Mouse (Mus musculus) midbrain, embryonic 12.5 days (tissue): Measurements from ENCODE around the gene Mgrn1. TPM values are rescaled to one million over a fixed set of nuclear protein-coding genes. Genes with fewer than 3 reads are reported as not detected.
A peak's percentile ranks its signal among the peaks of the same experiment; 100 is the strongest.

Experiments
- ATAC-seq: fragments of 200-750 bp; cut with Nextera tagmentation; 2 replicates; pipeline ENCODE4 v1.8.0; 2017; ENCODE audit warnings: low read depth, moderate TSS enrichment, moderate library complexity; ENCODE audit not compliant: low FRiP score
- H3K27ac ChIP-seq: fragments of 300-500 bp; sonication (generic); replicated peaks from 2 replicates; pipeline ENCODE4 v1.5.1; 2016; ENCODE audit warnings: mild to moderate bottlenecking
- H3K27me3 ChIP-seq: fragments of 300-500 bp; sonication (generic); 2 replicates; pipeline ENCODE4 v1.6.1; 2016; ENCODE audit warnings: mild to moderate bottlenecking
- H3K36me3 ChIP-seq: fragments of 300-500 bp; sonication (generic); 2 replicates; pipeline ENCODE4 v1.6.1; 2016
- H3K4me1 ChIP-seq: fragments of 300-500 bp; sonication (generic); 2 replicates; pipeline ENCODE4 v1.6.1; 2016
- H3K4me2 ChIP-seq: fragments of 300-500 bp; sonication (generic); replicated peaks from 2 replicates; pipeline ENCODE4 v1.6.1; 2016; ENCODE audit warnings: mild to moderate bottlenecking, moderate library complexity
- H3K4me3 ChIP-seq: fragments of 300-500 bp; sonication (generic); 2 replicates; pipeline ENCODE4 v1.5.1; 2016; ENCODE audit warnings: mild to moderate bottlenecking
- H3K9ac ChIP-seq: fragments of 300-500 bp; sonication (generic); replicated peaks from 2 replicates; pipeline ENCODE4 v1.6.1; 2016; ENCODE audit warnings: mild to moderate bottlenecking, moderate library complexity
- H3K9me3 ChIP-seq: fragments of 300-500 bp; sonication (generic); 2 replicates; pipeline ENCODE4 v1.6.1; 2016; ENCODE audit warnings: mild to moderate bottlenecking
- WGBS: fragments of 180-500 bp; shearing (Covaris S2); methylation state at CpG from one replicate; pipeline ENCODE4 v1.1.7; 2016; 5-methylcytosine and 5-hydroxymethylcytosine counted together
- polyA plus RNA-seq: library from polyadenylated mRNA; unstranded; fragments of >200 nt; fragmentation: Nextera tagmentation; extraction: Ambion mirVana; gene quantifications from 2 replicates; pipeline ENCODE4 v1.2.1, GENCODE M21; 2016

Mgrn1 gene
- polyA plus RNA-seq, 1 experiment from 2014 or later = 88.5 TPM

DNA sequence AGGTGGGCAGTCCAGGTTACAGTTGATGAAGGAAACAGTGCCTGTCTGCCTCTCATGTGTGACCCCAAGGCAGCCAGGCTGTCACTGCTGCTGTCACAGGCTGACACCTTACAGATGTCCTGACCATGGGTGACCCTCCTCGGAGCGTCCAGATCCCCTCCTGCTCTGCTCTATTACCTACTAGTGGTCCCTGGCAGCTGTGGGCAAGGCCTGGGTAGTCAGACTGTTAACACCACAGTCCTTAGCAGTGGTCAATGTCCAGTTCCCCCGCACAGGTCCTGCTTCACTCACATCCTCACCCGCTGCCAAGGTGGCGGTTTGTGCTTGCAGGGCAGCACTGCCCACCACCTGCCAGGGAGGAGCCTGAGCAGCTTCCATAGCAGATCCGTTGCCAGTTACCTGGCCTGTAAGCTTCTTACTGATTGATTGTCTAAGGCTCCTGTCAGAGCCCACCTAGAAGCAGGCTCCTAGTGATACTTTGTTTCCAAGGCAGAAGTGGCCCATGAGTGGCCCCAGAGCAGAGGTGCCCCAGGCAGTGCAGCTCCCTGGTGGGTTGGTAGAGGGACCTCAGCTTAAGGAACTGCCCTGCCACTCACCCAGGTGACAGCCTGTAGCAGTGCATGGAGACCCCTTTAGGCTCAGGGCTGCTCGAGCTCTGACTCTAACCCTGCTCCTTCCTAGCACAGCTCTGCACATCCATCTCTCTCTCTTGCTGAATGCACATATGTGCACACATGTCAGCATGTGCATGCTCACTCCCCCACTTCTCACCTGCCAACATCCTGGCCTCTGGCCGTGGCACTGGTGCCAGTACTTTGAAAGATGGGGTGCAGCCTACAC lies 51.5 kb downstream of the Mgrn1 start:
- H3K9ac ChIP-seq = 0 out of 2 replicates have a peak overlapping the region, but pooled peaks have one; percentile 32
- ATAC-seq = no peak
- no peaks in the 10 kb centered on the region for H3K9me3 ChIP-seq
- WGBS = 95% methylated on average over 8 of the region's 8 CpGs
- H3K27me3 ChIP-seq = no peaks in the 10 kb centered on the region
- H3K4me2 ChIP-seq = no peak overlapping the region
- H3K4me1 ChIP-seq = peaks cover 17% of the 10 kb centered on the region
- no peak overlapping the region for H3K27ac ChIP-seq
- H3K36me3 ChIP-seq = peaks cover 75% of the 10 kb centered on the region
- no peak overlapping the region for H3K4me3 ChIP-seq

GRCm38 (mm10) chr16:4938461-4938860 lies 52.4 kb downstream of the Mgrn1 start, which contains the start of gene Nudt16l1:
Gene Nudt16l1, plus strand, starts transcription at chr16:4938761.
- no peaks in the 10 kb centered on the region for H3K9me3 ChIP-seq
- H3K4me2 ChIP-seq = peak within 1 kb of the TSS; percentile 88
- H3K4me1 ChIP-seq = peaks cover 17% of the 10 kb centered on the region
- no peaks in the 10 kb centered on the region for H3K27me3 ChIP-seq
- peaks cover 75% of the 10 kb centered on the region for H3K36me3 ChIP-seq
- H3K9ac ChIP-seq = peak within 1 kb of the TSS; percentile 87
- H3K27ac ChIP-seq = peak within 1 kb of the TSS; percentile 76
- ATAC-seq = no peak
- WGBS = 7% methylated on average over 2 of the region's 2 CpGs
- peak within 1 kb of the TSS; percentile 69 for H3K4me3 ChIP-seq

- ATAC-seq = peak; percentile 95
- Histone ChIP-seq H3K9me3 (no peaks in the 10 kb centered on the region), H3K27ac (peak overlapping the region; percentile 76), H3K4me3 (peak overlapping the region; percentile 69), H3K4me1 (peaks cover 17% of the 10 kb centered on the region), H3K36me3 (peaks cover 75% of the 10 kb centered on the region), H3K27me3 (no peaks in the 10 kb centered on the region), H3K9ac (peak overlapping the region; percentile 87), H3K4me2 (peak overlapping the region; percentile 88)
- WGBS = under 1% methylated on average over 28 of the region's 28 CpGs
Measured at GRCm38 (mm10) chr16:4938989-4939388, 52.9 kb downstream of the Mgrn1 start.

DNA sequence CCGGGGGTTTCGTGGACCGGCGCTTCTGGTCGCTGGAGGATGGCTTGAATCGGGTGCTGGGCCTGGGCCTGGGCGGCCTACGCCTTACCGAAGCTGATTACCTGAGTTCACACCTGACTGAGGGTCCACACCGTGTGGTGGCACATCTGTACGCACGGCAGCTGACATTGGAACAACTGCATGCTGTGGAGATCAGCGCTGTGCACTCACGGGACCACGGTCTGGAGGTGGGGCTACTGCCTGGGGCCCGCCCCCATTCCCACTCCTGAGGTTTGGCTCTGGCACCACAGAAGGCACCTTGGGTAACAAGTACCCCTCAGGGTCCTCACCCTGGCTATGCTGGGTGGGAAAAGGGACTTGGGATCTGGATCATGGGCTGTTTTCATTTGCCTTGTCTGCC lies 53.4 kb downstream of the Mgrn1 start:
- Histone ChIP-seq H3K27me3 (no peaks in the 10 kb centered on the region), H3K36me3 (peaks cover 75% of the 10 kb centered on the region), H3K9ac (peak overlapping the region; percentile 87), H3K4me2 (peak overlapping the region; percentile 88), H3K4me3 (peak overlapping the region; percentile 69), H3K27ac (peak overlapping the region; percentile 76), H3K9me3 (no peaks in the 10 kb centered on the region), H3K4me1 (peaks cover 17% of the 10 kb centered on the region)
- WGBS = 3% methylated on average over 16 of the region's 16 CpGs
- peak; percentile 39 for ATAC-seq

DNA sequence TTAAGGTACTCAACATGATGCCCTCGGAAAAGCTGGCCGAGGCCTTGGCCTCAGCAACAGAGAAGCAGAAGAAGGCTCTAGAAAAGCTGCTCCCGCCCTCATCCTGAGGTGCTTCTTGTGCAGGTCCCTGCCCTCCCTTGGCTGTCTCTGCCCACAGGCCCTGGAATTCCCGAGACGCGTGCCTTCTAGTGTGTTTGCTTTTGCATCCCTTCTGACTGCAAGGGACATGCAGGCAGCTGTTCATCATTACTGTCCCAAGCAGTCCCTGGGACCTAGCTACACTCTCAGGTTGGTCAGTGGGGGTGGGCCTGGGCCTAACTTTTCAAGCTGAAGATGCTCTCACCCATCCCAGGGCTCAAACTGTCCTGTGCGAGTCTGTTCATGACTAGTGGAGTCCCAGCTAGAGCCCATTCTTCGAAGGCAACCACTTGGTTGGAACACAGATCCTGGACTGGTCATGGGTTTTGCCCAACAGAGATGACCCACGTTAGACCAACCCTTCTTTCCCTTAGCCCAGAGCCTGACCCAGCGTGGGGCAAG lies 54.3 kb downstream of the Mgrn1 start:
- Histone ChIP-seq H3K27me3 (no peaks in the 10 kb centered on the region), H3K27ac (no peak overlapping the region), H3K9ac (no peak overlapping the region), H3K4me3 (peak overlapping the region; percentile 69; the same call in 1 of the 2 replicates), H3K4me1 (peaks cover 17% of the 10 kb centered on the region), H3K4me2 (peak overlapping the region; percentile 88), H3K9me3 (no peaks in the 10 kb centered on the region), H3K36me3 (peaks cover 74% of the 10 kb centered on the region)
- 95% methylated on average over 10 of the region's 10 CpGs for WGBS
- ATAC-seq = no peak

DNA sequence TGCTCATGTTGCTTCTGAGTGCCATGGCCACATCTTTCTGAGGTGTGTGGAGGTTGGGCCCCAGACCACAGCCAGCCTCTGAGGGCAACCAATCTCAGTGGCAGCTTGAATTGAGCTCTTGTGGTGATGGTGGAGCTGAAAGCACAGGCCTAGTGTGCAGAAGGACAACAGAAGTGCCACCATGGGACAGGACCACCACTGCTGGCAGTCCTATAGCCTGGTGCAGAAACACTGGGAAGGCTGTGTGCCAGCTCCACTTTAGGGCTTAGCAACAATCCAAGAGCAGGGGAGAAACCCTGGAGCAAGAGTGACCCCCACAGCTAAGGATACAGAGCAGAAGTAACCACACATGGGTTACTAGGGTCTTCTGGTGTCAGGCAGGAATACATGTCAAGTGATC lies 55.0 kb downstream of the Mgrn1 start:
- Histone ChIP-seq H3K9ac (no peak overlapping the region), H3K27me3 (no peaks in the 10 kb centered on the region), H3K27ac (no peak overlapping the region), H3K9me3 (no peaks in the 10 kb centered on the region), H3K36me3 (peaks cover 72% of the 10 kb centered on the region), H3K4me1 (peaks cover 17% of the 10 kb centered on the region), H3K4me2 (no peak overlapping the region), H3K4me3 (no peak overlapping the region)
- ATAC-seq = no peak

GRCm38 (mm10) chr16:4942868-4943267 lies 56.8 kb downstream of the Mgrn1 start:
- Histone ChIP-seq H3K4me1 (peaks cover 17% of the 10 kb centered on the region), H3K27ac (no peak overlapping the region), H3K9me3 (no peaks in the 10 kb centered on the region), H3K4me2 (no peak overlapping the region), H3K27me3 (no peaks in the 10 kb centered on the region), H3K4me3 (no peak overlapping the region), H3K9ac (no peak overlapping the region), H3K36me3 (peaks cover 75% of the 10 kb centered on the region)
- WGBS = 95% methylated on average over 8 of the region's 8 CpGs
- ATAC-seq = no peak

DNA sequence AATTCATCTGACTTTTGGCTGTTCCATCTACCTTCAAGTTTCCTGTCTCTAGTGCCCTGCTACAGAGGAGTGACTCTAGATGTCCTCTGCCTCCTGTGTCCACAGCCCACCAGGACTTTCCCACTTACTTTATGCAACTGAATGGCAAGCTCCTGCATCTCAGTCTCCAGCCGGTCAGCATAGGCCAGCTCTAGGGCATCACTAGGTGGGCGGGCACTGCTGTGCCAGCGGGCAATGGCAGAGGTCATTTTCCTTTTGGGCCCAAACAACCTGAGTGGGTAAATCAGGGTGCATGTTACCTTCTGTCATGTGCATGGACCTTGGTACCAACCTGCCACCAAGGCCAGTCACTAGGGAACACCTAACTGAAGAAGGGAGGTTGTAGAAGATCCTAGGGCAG lies 57.4 kb downstream of the Mgrn1 start:
- ATAC-seq = no peak
- WGBS = 96% methylated on average over 3 of the region's 3 CpGs
- Histone ChIP-seq H3K27me3 (no peaks in the 10 kb centered on the region), H3K4me2 (no peak overlapping the region), H3K4me1 (peaks cover 14% of the 10 kb centered on the region), H3K9ac (no peak overlapping the region), H3K27ac (no peak overlapping the region), H3K9me3 (no peaks in the 10 kb centered on the region), H3K36me3 (peaks cover 81% of the 10 kb centered on the region), H3K4me3 (no peak overlapping the region)

DNA sequence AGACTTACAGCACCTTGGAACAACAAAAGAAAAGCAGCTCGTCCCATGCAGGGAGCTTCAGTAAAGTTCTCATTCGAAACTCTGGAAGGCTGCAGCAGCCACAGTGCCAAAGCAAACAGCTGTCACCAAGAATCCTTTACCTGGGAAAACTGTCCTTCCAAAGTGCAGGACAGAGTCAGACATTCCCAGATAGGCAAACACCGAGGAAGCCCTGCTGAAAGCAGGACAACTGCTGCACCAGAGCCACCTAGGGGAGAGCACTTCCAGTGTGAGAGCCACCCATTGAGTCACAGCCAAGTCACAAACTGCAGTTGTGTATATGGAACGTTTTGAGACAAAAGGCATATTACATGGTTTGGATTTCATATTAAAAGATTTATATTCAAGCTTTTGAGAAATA lies 59.4 kb downstream of the Mgrn1 start:
- Histone ChIP-seq H3K9me3 (no peaks in the 10 kb centered on the region), H3K9ac (no peak overlapping the region), H3K4me1 (peaks cover 1% of the 10 kb centered on the region; the same call in 1 of the 2 replicates), H3K4me3 (no peak overlapping the region), H3K36me3 (peaks cover 88% of the 10 kb centered on the region), H3K27me3 (no peaks in the 10 kb centered on the region), H3K4me2 (no peak overlapping the region), H3K27ac (no peak overlapping the region)
- no peak for ATAC-seq
- 78% methylated on average over 4 of the region's 4 CpGs for WGBS

DNA sequence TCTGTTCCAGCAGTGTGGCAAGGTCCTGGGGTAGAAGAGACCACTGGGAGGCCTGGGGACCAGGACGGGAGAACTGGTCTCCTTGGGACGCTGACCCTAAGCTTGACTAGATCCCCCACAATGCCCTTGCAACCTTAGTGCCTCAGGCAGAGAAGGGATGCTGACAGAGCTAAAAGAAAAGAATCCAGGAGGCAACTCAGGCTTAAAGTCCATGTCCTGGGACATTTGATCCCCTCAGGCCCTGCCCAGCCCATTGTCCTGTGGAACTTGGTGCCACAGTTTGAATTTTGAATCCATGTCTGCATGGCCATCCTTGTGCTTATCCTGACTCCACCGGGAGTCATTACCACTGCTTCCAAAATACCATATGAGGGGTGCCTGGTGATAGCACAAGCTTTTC lies 60.1 kb downstream of the Mgrn1 start:
- 93% methylated on average over 3 of the region's 3 CpGs for WGBS
- H3K4me3 ChIP-seq = no peak overlapping the region
- H3K36me3 ChIP-seq = peaks cover 87% of the 10 kb centered on the region
- H3K9ac ChIP-seq = no peak overlapping the region
- H3K9me3 ChIP-seq = no peaks in the 10 kb centered on the region
- ATAC-seq = no peak
- H3K4me2 ChIP-seq = no peak overlapping the region
- H3K27ac ChIP-seq = no peak overlapping the region
- no peaks in the 10 kb centered on the region for H3K27me3 ChIP-seq
- H3K4me1 ChIP-seq = no peaks in the 10 kb centered on the region

DNA sequence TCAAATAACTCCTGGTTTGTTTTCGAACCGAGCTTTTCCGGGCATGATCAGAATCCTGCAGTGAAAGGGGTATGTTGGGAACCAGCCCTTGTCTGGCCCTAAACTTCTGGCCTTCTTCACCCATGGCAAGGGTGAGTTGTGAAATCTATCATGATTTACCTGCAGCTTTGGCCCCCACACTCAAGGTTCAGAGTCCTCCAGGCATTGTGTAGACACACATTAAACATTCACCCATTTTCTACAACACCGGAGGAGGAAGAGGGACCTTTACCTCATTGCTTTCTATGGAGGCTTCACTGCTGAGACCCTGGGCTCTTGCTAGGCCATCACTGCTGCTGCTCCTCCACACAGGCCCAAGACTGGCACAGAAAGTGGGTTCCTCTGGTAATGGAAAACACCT lies 61.3 kb downstream of the Mgrn1 start:
- 82% methylated on average over 4 of the region's 4 CpGs for WGBS
- ATAC-seq = no peak
- H3K36me3 ChIP-seq = peaks cover 86% of the 10 kb centered on the region

GRCm38 (mm10) chr16:4956609-4957008 lies 70.6 kb downstream of the Mgrn1 start:
- no peak overlapping the region for H3K27ac ChIP-seq
- H3K9me3 ChIP-seq = no peaks in the 10 kb centered on the region
- H3K9ac ChIP-seq = no peak overlapping the region
- WGBS = 88% methylated on average over 3 of the region's 3 CpGs
- H3K36me3 ChIP-seq = peaks cover 72% of the 10 kb centered on the region
- ATAC-seq = no peak
- H3K4me3 ChIP-seq = no peak overlapping the region
- no peak overlapping the region for H3K4me2 ChIP-seq
- no peaks in the 10 kb centered on the region for H3K4me1 ChIP-seq
- H3K27me3 ChIP-seq = no peaks in the 10 kb centered on the region

More for the DNA sequence above, 61.3 kb downstream of the Mgrn1 start:
- Histone ChIP-seq H3K27ac (no peak overlapping the region), H3K27me3 (no peaks in the 10 kb centered on the region), H3K9me3 (no peaks in the 10 kb centered on the region), H3K4me1 (no peaks in the 10 kb centered on the region), H3K9ac (no peak overlapping the region), H3K4me2 (no peak overlapping the region), H3K4me3 (no peak overlapping the region)
